Mouse (Mus musculus) G1E (cell line): ENCODE measurements at regions not wholly inside any gene's neighbourhood (a gene's known extent, or its start where the extent isn't known, plus 50 kb on each side); places are given as distances from the start of the nearest gene placed in this dataset.

ENCODE experiments used
- CTCF ChIP-seq: IDR thresholded peaks from 2 replicates; pipeline ENCODE4 v1.5.1; 2012; ENCODE audit warnings: low read depth, low read length, inconsistent platforms, mixed read lengths
- GATA1 ChIP-seq: IDR thresholded peaks from 2 replicates; pipeline ENCODE4 v1.6.1; 2012; ENCODE audit warnings: borderline replicate concordance, low read length, inconsistent platforms, mixed read lengths
- POLR2AphosphoS5 ChIP-seq: IDR thresholded peaks from 2 replicates; pipeline ENCODE4 v1.6.1; 2012; ENCODE audit warnings: low read depth, low read length, inconsistent platforms; ENCODE audit not compliant: insufficient replicate concordance
- TAL1 ChIP-seq: conservative IDR thresholded peaks from 2 replicates; pipeline ENCODE4 v1.6.1; 2012; ENCODE audit warnings: low read depth, low read length, inconsistent platforms, mixed read lengths

DNA sequence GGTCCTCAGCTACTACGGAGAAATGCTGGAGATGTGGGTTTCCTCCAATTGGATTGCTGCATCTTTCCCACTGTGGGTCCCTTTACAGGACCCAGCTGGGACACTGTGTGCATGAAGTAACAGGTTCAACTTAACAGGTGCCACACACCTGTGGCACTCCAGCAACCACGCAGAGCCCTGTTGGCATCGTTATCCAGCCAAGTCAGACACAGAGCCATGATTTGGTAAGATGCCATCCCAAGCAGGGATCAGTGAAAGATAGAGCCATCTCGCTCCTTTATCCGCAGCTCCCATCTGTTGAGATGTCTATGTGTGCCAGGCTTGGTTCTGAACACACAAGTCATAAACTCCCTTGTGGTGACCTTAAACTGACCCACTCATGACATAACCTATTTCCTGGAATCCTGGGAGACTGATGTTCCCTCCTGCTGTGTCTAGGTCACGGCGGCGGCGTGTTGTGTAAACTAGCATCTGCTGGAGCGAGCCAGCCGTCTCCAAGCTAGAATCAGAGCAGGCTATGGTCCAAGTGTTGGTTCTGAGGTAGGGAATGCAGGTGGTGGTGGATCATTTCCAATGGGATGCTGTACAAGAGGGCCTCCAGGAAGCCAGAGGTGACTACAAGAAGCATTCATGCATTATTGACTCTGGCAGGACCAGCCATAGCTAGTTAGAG is 164.5 kb upstream of the Lnx1 start:
- TF ChIP-seq CTCF (no peak), GATA1 (no peak), TAL1 (no peak), POLR2AphosphoS5 (no peak)
